11 mouse cellular contexts compared by ENCODE assay signal in genomic region chr4:65896092-65897027, GRCm38 (mm10).
A peak's percentile ranks its signal among the peaks of the same experiment; 100 is the strongest.
DNase-seq lines count a peak whose midpoint lies in the region; ATAC-seq lines count a peak whose summit lies in the region.
"Had no signal": no experiment of that assay in that cellular context is flagged by ENCODE, and none has a peak within 500 bp of the region (broad histone marks: within the 10 kb centered on the region; RNA-seq: fewer than 3 reads in every experiment).

No protein-coding gene starts in this region.

- peak overlapping the region; percentile 41 for H3K27ac ChIP-seq in hindbrain, embryonic 15.5 days (replicated peaks)
- peak overlapping the region; percentile 60 for H3K27ac ChIP-seq in midbrain, embryonic 16.5 days (ENCODE audit: low read length)

- H3K4me2 ChIP-seq in hindbrain, embryonic 15.5 days, result no peak overlapping the region
- H3K4me2 ChIP-seq in midbrain, embryonic 16.5 days (ENCODE audit: low read length), result no peak overlapping the region
- H3K4me2 ChIP-seq: liver, embryonic 11.5 days had no signal

- H3K36me3 ChIP-seq in hindbrain, embryonic 15.5 days, result no peaks in the 10 kb centered on the region
- no peaks in the 10 kb centered on the region for H3K36me3 ChIP-seq in midbrain, embryonic 16.5 days (ENCODE audit: control insufficient read depth, insufficient read depth, low read length)

- DNase-seq in adrenal gland, postnatal 14 days, result peak; percentile 11
- DNase-seq in adrenal gland, adult 18-20 months (ENCODE audit: low spot score in 2 of 2), result no peak
- DNase-seq in embryo, embryonic 11.5 days (ENCODE audit: low read depth, low spot score), result peak; percentile 40
- DNase-seq in spleen, postnatal 4 days (ENCODE audit: low spot score in 2 of 2), result no peak
- DNase-seq in ovary, postnatal 36 days (ENCODE audit: low spot score), result no peak
- DNase-seq in heart, postnatal 4 days, result no peak
- DNase-seq: cerebellum, adult 9-11 months; heart, postnatal 10 days had no signal

- no peaks in the 10 kb centered on the region for H3K27me3 ChIP-seq in hindbrain, embryonic 15.5 days
- H3K27me3 ChIP-seq in midbrain, embryonic 16.5 days (ENCODE audit: control insufficient read depth, insufficient read depth, low read depth, low read length), result no peaks in the 10 kb centered on the region

- peaks cover 14% of the 10 kb centered on the region for H3K4me1 ChIP-seq in hindbrain, embryonic 15.5 days (replicated peaks)
- peaks cover 14% of the 10 kb centered on the region for H3K4me1 ChIP-seq in midbrain, embryonic 16.5 days (ENCODE audit: control insufficient read depth, insufficient read depth, low read length)

- no peak overlapping the region for H3K9ac ChIP-seq in hindbrain, embryonic 15.5 days
- no peak overlapping the region for H3K9ac ChIP-seq in midbrain, embryonic 16.5 days (ENCODE audit: low read depth, low read length)

- peak; percentile 96 for ATAC-seq in hindbrain, embryonic 15.5 days (ENCODE audit: low FRiP score, low read depth)
- peak; percentile 96 for ATAC-seq in midbrain, embryonic 16.5 days

- no peak overlapping the region for H3K4me3 ChIP-seq in hindbrain, embryonic 15.5 days
- no peak overlapping the region for H3K4me3 ChIP-seq in midbrain, embryonic 16.5 days (ENCODE audit: low read depth, low read length)

- 27% methylated on average over 5 of the region's 5 CpGs for WGBS in hindbrain, embryonic 15.5 days
- WGBS in midbrain, embryonic 16.5 days, result 42% methylated on average over 5 of the region's 5 CpGs

- no peaks in the 10 kb centered on the region for H3K9me3 ChIP-seq in hindbrain, embryonic 15.5 days
- no peaks in the 10 kb centered on the region for H3K9me3 ChIP-seq in midbrain, embryonic 16.5 days (replicated peaks; ENCODE audit: control insufficient read depth, low read length, poor library complexity, severe bottlenecking)

Comparison
In these comparisons a context has a peak if more than half of its experiments do, and no peak if none do; other contexts are left out.
1. DNase-seq: peak in adrenal gland, postnatal 14 days (single experiment) and embryo, embryonic 11.5 days (single experiment); none in adrenal gland, adult 18-20 months (0 of 2), spleen, postnatal 4 days (0 of 2), ovary, postnatal 36 days (single experiment) and heart, postnatal 4 days (single experiment).